Mouse (Mus musculus) limb, embryonic 14.5 days (tissue): ENCODE data around the gene Pus7l. TPM values are rescaled to one million over a fixed set of nuclear protein-coding genes. Genes with fewer than 3 reads are reported as not detected.

Experiments used
- ATAC-seq: fragments of 200-750 bp; cut with Nextera tagmentation; 2 replicates; pipeline ENCODE4 v1.8.0; 2017; ENCODE audit warnings: low read depth, moderate number of reproducible peaks, moderate TSS enrichment; ENCODE audit not compliant: low FRiP score
- DNase-seq: peaks from one replicate; pipeline ENCODE4 v3.0.0-alpha.2; 2015; ENCODE audit warnings: low spot score
- H3K27ac ChIP-seq: fragments of 300-500 bp; sonication (generic); replicated peaks from 2 replicates; pipeline ENCODE4 v1.5.1; 2014; ENCODE audit warnings: low read depth, mild to moderate bottlenecking, low read length, moderate library complexity, mixed read lengths
- H3K27me3 ChIP-seq: fragments of 300-500 bp; sonication (generic); 2 replicates; pipeline ENCODE4 v1.6.1; 2014; ENCODE audit warnings: low read length, mixed read lengths; ENCODE audit not compliant: control insufficient read depth, insufficient read depth
- H3K36me3 ChIP-seq: fragments of 300-500 bp; sonication (generic); 2 replicates; pipeline ENCODE4 v1.6.1; 2014; ENCODE audit warnings: mild to moderate bottlenecking, low read length, moderate library complexity, mixed read lengths; ENCODE audit not compliant: control insufficient read depth, insufficient read depth
- H3K4me1 ChIP-seq: fragments of 300-500 bp; sonication (generic); 2 replicates; pipeline ENCODE4 v1.6.1; 2014; ENCODE audit warnings: antibody characterized with exemption, low read length, mixed read lengths; ENCODE audit not compliant: control insufficient read depth, insufficient read depth
- H3K4me2 ChIP-seq: fragments of 300-500 bp; sonication (generic); replicated peaks from 2 replicates; pipeline ENCODE4 v1.6.1; 2014; ENCODE audit warnings: low read depth, mild to moderate bottlenecking, low read length, moderate library complexity; ENCODE audit not compliant: severe bottlenecking
- H3K4me3 ChIP-seq: fragments of 300-500 bp; sonication (generic); replicated peaks from 2 replicates; pipeline ENCODE4 v1.5.1; 2014; ENCODE audit warnings: low read length
- H3K9ac ChIP-seq: fragments of 300-500 bp; sonication (generic); 2 replicates; pipeline ENCODE4 v1.6.1; 2014; ENCODE audit warnings: mild to moderate bottlenecking, low read depth, low read length, moderate library complexity; ENCODE audit not compliant: severe bottlenecking
- H3K9me3 ChIP-seq: fragments of 300-500 bp; sonication (generic); 2 replicates; pipeline ENCODE4 v1.6.1; 2016; ENCODE audit warnings: low read length; ENCODE audit not compliant: control insufficient read depth
- POLR2A ChIP-seq: fragments of 200-500 bp; IDR thresholded peaks from 2 replicates; pipeline ENCODE4 v1.8.0; 2012; ENCODE audit warnings: inconsistent platforms, mild to moderate bottlenecking, moderate library complexity, borderline replicate concordance; ENCODE audit not compliant: insufficient read depth, insufficient read length; ENCODE audit errors: extremely low read depth
- WGBS: fragments of 180-500 bp; shearing (Covaris S2); extraction: QIAGEN DNeasy Blood & Tissue Kit; methylation state at CpG from one replicate; pipeline ENCODE4 v1.1.7; 2014; 5-methylcytosine and 5-hydroxymethylcytosine counted together
- polyA plus RNA-seq, 2 experiments: library from polyadenylated mRNA; depleted of rRNA in 1 of 2; stranded (reverse) in 1 of 2; unstranded in 1 of 2; fragments of >200 nt; fragmentation: Nextera tagmentation in 1 of 2; extraction: Ambion mirVana in 1 of 2; gene quantifications; 2 replicates each; pipeline versions ENCODE4 v1.2.1 to v1.2.3; 2012 to 2014

The Pus7l gene
- polyA plus RNA-seq, 2 experiments: 8.4 to 8.8 TPM

- 85% methylated on average over 28 of the region's 28 CpGs for WGBS
- H3K9me3 ChIP-seq: no peaks in the 10 kb centered on the region
- H3K4me2 ChIP-seq: no peak overlapping the region
- H3K36me3 ChIP-seq: peaks cover 10% of the 10 kb centered on the region
- no peaks in the 10 kb centered on the region for H3K4me1 ChIP-seq
- no peak for TF ChIP-seq POLR2A
- no peak overlapping the region for H3K4me3 ChIP-seq
- no peaks in the 10 kb centered on the region for H3K27me3 ChIP-seq
- no peak overlapping the region for H3K27ac ChIP-seq
- ATAC-seq (no peak), DNase-seq (no peak)
- no peak overlapping the region for H3K9ac ChIP-seq
These were observed 20.1 kb downstream of the Pus7l start for GRCm38 (mm10) chr15:94523251-94523650.

GRCm38 (mm10) chr15:94520959-94521358 lies 22.4 kb downstream of the Pus7l start:
- TF ChIP-seq POLR2A: no peak
- H3K27ac ChIP-seq: no peak overlapping the region
- H3K4me3 ChIP-seq: no peak overlapping the region
- 78% methylated on average over 5 of the region's 5 CpGs for WGBS
- ATAC-seq (no peak), DNase-seq (no peak)
- H3K27me3 ChIP-seq: no peaks in the 10 kb centered on the region
- H3K9ac ChIP-seq: no peak overlapping the region
- H3K36me3 ChIP-seq: no peaks in the 10 kb centered on the region; the same call in 1 of the 2 replicates
- H3K4me2 ChIP-seq: no peak overlapping the region
- no peaks in the 10 kb centered on the region for H3K4me1 ChIP-seq
- H3K9me3 ChIP-seq: no peaks in the 10 kb centered on the region

GRCm38 (mm10) chr15:94520205-94520900 lies 23.0 kb downstream of the Pus7l start:
- 34% methylated on average over 9 of the region's 9 CpGs for WGBS
- peak; percentile 53; the same call in 1 of the 2 replicates for ATAC-seq
- no peak for TF ChIP-seq POLR2A

GRCm38 (mm10) chr15:94517913-94518491 lies 25.3 kb downstream of the Pus7l start:
- H3K4me3 ChIP-seq: no peak overlapping the region
- H3K36me3 ChIP-seq: no peaks in the 10 kb centered on the region; the same call in 1 of the 2 replicates
- no peaks in the 10 kb centered on the region for H3K4me1 ChIP-seq
- ATAC-seq (no peak), DNase-seq (no peak)
- no peak overlapping the region for H3K4me2 ChIP-seq
- no peaks in the 10 kb centered on the region for H3K9me3 ChIP-seq
- H3K27ac ChIP-seq: no peak overlapping the region
- H3K27me3 ChIP-seq: no peaks in the 10 kb centered on the region
- 67% methylated on average over 16 of the region's 16 CpGs for WGBS
- TF ChIP-seq POLR2A: no peak
- no peak overlapping the region for H3K9ac ChIP-seq

More at GRCm38 (mm10) chr15:94520205-94520900, 23.0 kb downstream of the Pus7l start:
- Histone ChIP-seq H3K9ac (no peak overlapping the region), H3K4me2 (no peak overlapping the region), H3K9me3 (no peaks in the 10 kb centered on the region), H3K4me1 (no peaks in the 10 kb centered on the region), H3K27ac (no peak overlapping the region), H3K36me3 (no peaks in the 10 kb centered on the region; the same call in 1 of the 2 replicates), H3K27me3 (no peaks in the 10 kb centered on the region), H3K4me3 (no peak overlapping the region)
- DNase-seq: peak; percentile 89

- no peak overlapping the region for H3K9ac ChIP-seq
These were observed 39.7 kb downstream of the Pus7l start for GRCm38 (mm10) chr15:94503451-94504215.

More at GRCm38 (mm10) chr15:94503451-94504215, 39.7 kb downstream of the Pus7l start:
- TF ChIP-seq POLR2A: no peak
- Histone ChIP-seq H3K4me1 (no peaks in the 10 kb centered on the region), H3K36me3 (no peaks in the 10 kb centered on the region), H3K4me2 (no peak overlapping the region), H3K27me3 (no peaks in the 10 kb centered on the region), H3K4me3 (no peak overlapping the region), H3K27ac (no peak overlapping the region), H3K9me3 (no peaks in the 10 kb centered on the region)
- WGBS: 82% methylated on average over 12 of the region's 12 CpGs
- DNase-seq: no peak
- no peak for ATAC-seq
